Mouse (Mus musculus): ENCODE measurements around the gene Lman2.

The Lman2 gene

GRCm38 (mm10) chr13:55327169-55327568, 35.4 kb downstream of the Lman2 start:
- DNase-seq (ENCODE audit: low read depth, low spot score), result no peak

GRCm38 (mm10) chr13:55325596-55325995, 37.0 kb downstream of the Lman2 start:
- DNase-seq (ENCODE audit: low read depth, low spot score), result peak; percentile 75

- peak; percentile 87 for DNase-seq (ENCODE audit: low read depth, low spot score)
Observed at GRCm38 (mm10) chr13:55322130-55322825, 40.3 kb downstream of the Lman2 start.

- DNase-seq (ENCODE audit: low read depth, low spot score), result peak; percentile 91
Observed at GRCm38 (mm10) chr13:55321434-55322129, 41.0 kb downstream of the Lman2 start, which contains the start of gene Rab24. Gene Rab24, minus strand, starts transcription at chr13:55321946.

- DNase-seq (ENCODE audit: low read depth, low spot score), result peak; percentile 49
Observed at GRCm38 (mm10) chr13:55319931-55320533, 42.6 kb downstream of the Lman2 start, which contains the start of gene Prelid1. Gene Prelid1, plus strand, starts transcription at chr13:55320500.

DNA sequence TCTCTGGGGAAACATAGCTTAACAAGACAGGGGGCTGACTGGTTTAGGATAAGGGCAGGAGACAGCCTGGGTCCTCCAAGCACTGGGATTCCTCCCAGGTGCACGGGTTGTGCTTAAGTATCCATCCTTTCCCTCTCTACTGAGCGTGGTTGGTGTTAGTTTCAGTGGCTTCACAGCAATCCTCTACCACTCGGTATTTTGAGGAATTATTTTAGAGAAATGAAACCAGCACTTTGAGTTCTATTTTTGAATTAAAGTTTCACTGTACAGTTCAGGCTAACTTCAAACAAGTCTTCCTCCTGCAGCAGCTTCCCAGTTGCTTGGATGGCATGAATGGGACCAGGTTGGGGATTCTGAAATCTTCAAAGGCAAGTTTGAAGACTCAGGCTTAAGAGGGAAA, 44.2 kb downstream of the Lman2 start:
- no peak for DNase-seq (ENCODE audit: low read depth, low spot score)

DNA sequence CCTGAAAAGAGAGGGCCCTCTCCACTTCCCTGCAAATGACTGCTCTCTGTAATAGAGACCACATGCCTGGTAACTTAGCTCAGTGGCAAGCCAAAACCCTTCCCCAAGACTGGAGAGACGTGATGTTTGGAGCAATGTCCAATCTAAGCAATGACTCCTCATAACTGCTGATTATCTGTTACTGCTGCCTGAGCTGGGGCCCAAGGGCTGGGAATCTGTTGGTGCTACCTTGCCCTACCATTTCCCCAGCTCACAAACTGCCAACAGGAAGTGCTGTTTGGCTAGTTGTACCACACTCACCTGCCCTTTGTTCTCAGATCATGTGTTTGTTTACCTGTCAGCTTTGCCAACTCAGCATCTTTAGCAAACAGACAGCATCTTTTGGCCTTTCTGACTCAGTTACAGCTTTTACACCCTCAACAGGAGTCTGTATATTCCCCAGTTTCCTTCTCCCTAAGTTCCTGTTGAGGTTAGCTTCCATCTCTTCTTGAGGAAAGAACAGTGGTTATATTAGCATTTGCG, 47.6 kb downstream of the Lman2 start:
- no peak for DNase-seq (ENCODE audit: low read depth, low spot score)

- no peak for DNase-seq (ENCODE audit: low read depth, low spot score)
Observed at GRCm38 (mm10) chr13:55313051-55313450, 49.5 kb downstream of the Lman2 start.

DNA sequence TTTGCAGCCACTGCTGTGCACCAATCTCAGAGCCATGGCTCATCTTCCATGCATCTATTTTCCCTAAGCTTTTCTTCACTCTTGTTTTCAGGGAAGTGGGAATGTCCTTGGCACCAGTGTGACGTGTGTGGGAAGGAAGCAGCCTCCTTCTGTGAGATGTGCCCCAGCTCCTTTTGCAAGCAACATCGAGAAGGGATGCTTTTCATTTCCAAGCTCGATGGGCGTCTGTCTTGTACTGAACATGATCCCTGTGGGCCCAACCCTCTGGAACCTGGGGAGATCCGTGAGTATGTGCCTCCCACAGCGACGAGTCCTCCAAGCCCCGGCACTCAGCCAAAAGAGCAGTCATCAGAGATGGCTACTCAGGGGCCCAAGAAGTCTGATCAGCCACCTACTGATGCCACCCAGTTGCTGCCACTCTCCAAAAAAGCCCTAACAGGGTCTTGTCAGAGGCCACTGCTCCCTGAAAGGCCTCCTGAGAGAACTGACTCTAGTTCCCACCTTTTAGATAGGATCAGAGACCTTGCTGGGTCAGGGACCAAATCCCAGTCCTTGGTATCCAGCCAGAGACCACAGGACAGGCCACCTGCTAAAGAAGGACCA, 50.5 kb downstream of the Lman2 start:
- DNase-seq (ENCODE audit: low read depth, low spot score), result peak; percentile 83

- DNase-seq (ENCODE audit: low read depth, low spot score), result no peak
Observed at GRCm38 (mm10) chr13:55300913-55301312, 61.7 kb downstream of the Lman2 start.

GRCm38 (mm10) chr13:55296760-55297159, 65.8 kb downstream of the Lman2 start:
- no peak for DNase-seq (ENCODE audit: low read depth, low spot score)

Measured in brain, adult 2 months (tissue).